Mouse (Mus musculus): ENCODE measurements at regions not wholly inside any gene's neighbourhood (a gene's known extent, or its start where the extent isn't known, plus 50 kb on each side); places are given as distances from the start of the nearest gene placed in this dataset.
A peak's percentile ranks its signal among the peaks of the same experiment; 100 is the strongest.

DNA sequence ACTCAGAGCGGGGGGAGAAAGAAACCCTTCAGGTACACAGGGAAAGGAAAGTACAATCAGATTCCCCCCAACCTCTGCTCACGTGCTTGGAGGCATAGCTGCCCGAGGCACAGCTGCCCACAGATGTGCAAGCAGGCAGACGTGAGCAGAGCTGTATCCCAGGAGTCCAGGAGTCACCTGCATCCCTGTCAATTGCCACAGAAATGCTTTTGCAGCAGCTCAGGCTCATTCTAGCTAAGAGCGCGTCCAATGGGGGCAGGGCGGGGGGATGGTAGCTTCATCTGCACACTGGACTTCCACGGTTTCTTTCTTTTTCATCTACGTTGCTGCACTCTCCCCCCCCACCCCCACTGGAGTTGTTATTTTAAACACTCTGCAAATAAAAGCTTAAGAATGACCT lies 66.0 kb upstream of the Fat4 start:
- H3K27me3 ChIP-seq: no peaks in the 10 kb centered on the region
- H3K9me3 ChIP-seq: no peaks in the 10 kb centered on the region
- whole genome bisulfite sequencing: 34% methylated on average over 9 of the region's 9 CpGs
- no peak overlapping the region for H3K4me3 ChIP-seq
- H3K27ac ChIP-seq: no peak overlapping the region
- 0 out of 2 replicates have a peak overlapping the region, but pooled peaks have one; percentile 8 for H3K4me2 ChIP-seq (replicated peaks)
- no peaks in the 10 kb centered on the region for H3K36me3 ChIP-seq
- peaks cover 7% of the 10 kb centered on the region for H3K4me1 ChIP-seq
- no peak overlapping the region for H3K9ac ChIP-seq
- peak; percentile 56; the same call in 1 of the 2 replicates for ATAC-seq (ENCODE audit: insufficient number of reproducible peaks, insufficient read depth, low FRiP score, low TSS enrichment)

DNA sequence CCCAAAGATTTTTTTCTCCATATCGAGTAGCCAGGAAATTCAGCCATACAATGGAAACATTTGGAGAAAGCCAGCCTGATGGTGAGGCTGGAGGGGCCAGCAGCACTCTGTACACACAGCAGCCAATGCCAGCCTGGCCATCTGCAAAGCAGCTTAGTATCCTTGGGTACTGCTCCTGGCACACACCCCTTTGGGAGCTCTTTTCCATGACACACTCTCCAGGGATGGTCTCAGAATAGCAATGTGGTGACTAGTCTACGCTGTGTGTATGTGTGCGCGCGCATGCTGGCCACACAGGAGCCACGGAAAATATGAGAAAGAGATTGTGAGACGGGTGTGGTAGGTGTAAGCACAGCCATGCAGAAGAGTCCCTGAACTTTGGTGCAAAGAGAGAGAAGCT lies 66.4 kb upstream of the Fat4 start:
- H3K27me3 ChIP-seq: no peaks in the 10 kb centered on the region
- ATAC-seq (ENCODE audit: insufficient number of reproducible peaks, insufficient read depth, low FRiP score, low TSS enrichment): no peak
- WGBS: 87% methylated on average over 7 of the region's 7 CpGs
- H3K9me3 ChIP-seq: no peaks in the 10 kb centered on the region
- H3K4me3 ChIP-seq: no peak overlapping the region
- H3K9ac ChIP-seq: no peak overlapping the region
- no peak overlapping the region for H3K4me2 ChIP-seq (replicated peaks)
- H3K36me3 ChIP-seq: no peaks in the 10 kb centered on the region
- no peak overlapping the region for H3K27ac ChIP-seq
- peaks cover 7% of the 10 kb centered on the region for H3K4me1 ChIP-seq

- H3K4me2 ChIP-seq (replicated peaks): no peak overlapping the region
- H3K36me3 ChIP-seq: no peaks in the 10 kb centered on the region
- no peak overlapping the region for H3K4me3 ChIP-seq
- no peak overlapping the region for H3K9ac ChIP-seq
- no peak for ATAC-seq (ENCODE audit: insufficient number of reproducible peaks, insufficient read depth, low FRiP score, low TSS enrichment)
- no peaks in the 10 kb centered on the region for H3K27me3 ChIP-seq
- H3K4me1 ChIP-seq: peaks cover 7% of the 10 kb centered on the region
- H3K9me3 ChIP-seq: no peaks in the 10 kb centered on the region
- WGBS: 88% methylated on average over 5 of the region's 5 CpGs
- no peak overlapping the region for H3K27ac ChIP-seq
Observed at GRCm38 (mm10) chr3:38817651-38818050, 69.1 kb upstream of the Fat4 start.

GRCm38 (mm10) chr3:38812457-38812856 lies 74.3 kb upstream of the Fat4 start:
- WGBS: 74% methylated on average over 4 of the region's 4 CpGs
- peaks cover 2% of the 10 kb centered on the region; the same call in 1 of the 2 replicates for H3K4me1 ChIP-seq
- no peaks in the 10 kb centered on the region for H3K9me3 ChIP-seq
- no peak overlapping the region for H3K27ac ChIP-seq
- no peak overlapping the region for H3K4me2 ChIP-seq (replicated peaks)
- no peaks in the 10 kb centered on the region for H3K27me3 ChIP-seq
- no peak for ATAC-seq (ENCODE audit: insufficient number of reproducible peaks, insufficient read depth, low FRiP score, low TSS enrichment)
- no peak overlapping the region for H3K9ac ChIP-seq
- H3K36me3 ChIP-seq: no peaks in the 10 kb centered on the region
- H3K4me3 ChIP-seq: no peak overlapping the region

- Histone ChIP-seq H3K9me3 (no peaks in the 10 kb centered on the region), H3K9ac (no peak overlapping the region)
- 87% methylated on average over 8 of the region's 8 CpGs for WGBS
Observed at GRCm38 (mm10) chr3:38811635-38812034, 75.1 kb upstream of the Fat4 start.

GRCm38 (mm10) chr3:38806469-38807055 lies 80.2 kb upstream of the Fat4 start:
- Histone ChIP-seq H3K27me3 (no peaks in the 10 kb centered on the region), H3K27ac (peak overlapping the region; percentile 36; the same call in 1 of the 2 replicates), H3K9me3 (no peaks in the 10 kb centered on the region), H3K4me3 (no peak overlapping the region), H3K9ac (no peak overlapping the region), H3K36me3 (no peaks in the 10 kb centered on the region), H3K4me2 (replicated peaks) (no peak overlapping the region), H3K4me1 (peaks cover 24% of the 10 kb centered on the region; the same call in 1 of the 2 replicates)
- WGBS: 33% methylated on average over 1 of the region's 1 CpGs
- ATAC-seq (ENCODE audit: insufficient number of reproducible peaks, insufficient read depth, low FRiP score, low TSS enrichment): peak; percentile 28; the same call in 1 of the 2 replicates

More at GRCm38 (mm10) chr3:38811635-38812034, 75.1 kb upstream of the Fat4 start:
- H3K36me3 ChIP-seq: no peaks in the 10 kb centered on the region
- H3K27me3 ChIP-seq: no peaks in the 10 kb centered on the region
- no peak overlapping the region for H3K4me3 ChIP-seq
- ATAC-seq (ENCODE audit: insufficient number of reproducible peaks, insufficient read depth, low FRiP score, low TSS enrichment): no peak
- H3K27ac ChIP-seq: no peak overlapping the region
- H3K4me1 ChIP-seq: peaks cover 9% of the 10 kb centered on the region; the same call in 1 of the 2 replicates
- no peak overlapping the region for H3K4me2 ChIP-seq (replicated peaks)

DNA sequence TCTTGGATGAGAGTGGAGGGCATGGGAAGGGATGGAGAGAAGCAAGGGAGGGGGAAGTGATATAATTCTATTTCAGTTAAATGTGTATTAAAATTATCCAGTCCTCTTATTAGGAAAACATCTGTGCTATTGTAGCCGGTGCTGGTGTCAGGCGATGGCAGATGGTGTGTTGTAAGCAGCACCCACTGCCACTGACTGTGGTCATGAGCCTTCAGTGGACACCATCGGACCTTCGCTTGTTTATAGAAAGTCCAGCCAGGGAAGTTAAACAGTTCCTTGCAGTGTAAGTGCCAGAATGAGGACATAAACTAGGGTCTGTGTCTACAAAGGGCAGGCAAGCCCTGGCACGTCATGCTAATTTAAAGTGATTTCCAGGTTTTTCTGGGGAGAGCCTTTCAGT lies 80.7 kb upstream of the Fat4 start:
- H3K36me3 ChIP-seq: no peaks in the 10 kb centered on the region
- H3K9ac ChIP-seq: no peak overlapping the region
- no peak overlapping the region for H3K4me3 ChIP-seq
- H3K27ac ChIP-seq: 0 out of 2 replicates have a peak overlapping the region, but pooled peaks have one; percentile 23
- no peak for ATAC-seq (ENCODE audit: insufficient number of reproducible peaks, insufficient read depth, low FRiP score, low TSS enrichment)
- no peaks in the 10 kb centered on the region for H3K27me3 ChIP-seq
- 55% methylated on average over 5 of the region's 5 CpGs for WGBS
- no peak overlapping the region for H3K4me2 ChIP-seq (replicated peaks)
- H3K4me1 ChIP-seq: peaks cover 24% of the 10 kb centered on the region; the same call in 1 of the 2 replicates
- no peaks in the 10 kb centered on the region for H3K9me3 ChIP-seq

- Histone ChIP-seq H3K27me3 (no peaks in the 10 kb centered on the region), H3K4me2 (replicated peaks) (no peak overlapping the region), H3K4me3 (no peak overlapping the region), H3K9me3 (no peaks in the 10 kb centered on the region), H3K9ac (no peak overlapping the region), H3K4me1 (no peaks in the 10 kb centered on the region), H3K27ac (no peak overlapping the region), H3K36me3 (no peaks in the 10 kb centered on the region)
- ATAC-seq (ENCODE audit: insufficient number of reproducible peaks, insufficient read depth, low FRiP score, low TSS enrichment): no peak
- WGBS: 88% methylated on average over 11 of the region's 11 CpGs
Observed at GRCm38 (mm10) chr3:38795646-38796301, 91.0 kb upstream of the Fat4 start.

DNA sequence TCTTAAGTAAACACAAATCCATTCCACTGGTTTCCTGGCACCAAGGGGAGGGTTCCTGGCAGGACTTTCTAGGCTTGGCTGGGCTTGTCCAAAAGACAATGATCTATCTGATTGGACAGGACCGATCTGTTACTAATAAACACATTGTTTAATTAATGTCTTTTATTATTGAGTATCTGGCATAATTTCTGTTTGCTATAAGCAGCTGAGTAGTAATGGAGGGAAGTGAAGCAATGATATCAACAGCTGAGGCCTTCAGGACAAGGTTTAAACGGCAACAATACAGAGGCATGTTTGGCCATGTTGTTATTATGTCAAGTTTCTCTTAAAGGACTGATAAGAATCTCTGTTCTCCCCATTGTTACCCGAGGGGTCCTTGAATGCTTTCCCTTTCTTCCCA lies 93.5 kb upstream of the Fat4 start:
- no peaks in the 10 kb centered on the region for H3K9me3 ChIP-seq
- H3K4me3 ChIP-seq: no peak overlapping the region
- H3K4me2 ChIP-seq (replicated peaks): no peak overlapping the region
- no peaks in the 10 kb centered on the region for H3K27me3 ChIP-seq
- WGBS: 86% methylated on average over 3 of the region's 3 CpGs
- H3K27ac ChIP-seq: no peak overlapping the region
- no peak for ATAC-seq (ENCODE audit: insufficient number of reproducible peaks, insufficient read depth, low FRiP score, low TSS enrichment)
- H3K4me1 ChIP-seq: no peaks in the 10 kb centered on the region
- H3K9ac ChIP-seq: no peak overlapping the region
- H3K36me3 ChIP-seq: no peaks in the 10 kb centered on the region

DNA sequence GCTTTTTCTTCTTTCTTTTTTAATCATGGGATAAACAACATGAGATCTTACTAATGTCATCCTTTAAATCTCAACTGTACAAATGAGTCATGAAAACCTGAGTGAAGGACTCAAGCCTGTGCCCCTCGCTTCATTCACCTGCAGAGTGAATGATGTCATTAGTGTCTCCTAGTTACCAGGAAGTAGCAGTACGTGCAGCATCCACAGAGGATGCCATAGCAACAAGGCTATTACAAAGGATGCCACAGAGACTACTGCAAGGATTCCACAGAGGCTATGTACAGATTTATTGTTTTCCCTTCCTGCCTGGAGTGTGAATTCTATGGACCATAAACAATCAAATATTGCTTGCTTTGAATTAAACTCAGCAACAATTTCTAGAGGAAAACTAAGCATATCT lies 98.0 kb upstream of the Fat4 start:
- Histone ChIP-seq H3K9ac (no peak overlapping the region), H3K27ac (no peak overlapping the region), H3K4me1 (no peaks in the 10 kb centered on the region), H3K9me3 (no peaks in the 10 kb centered on the region), H3K4me2 (replicated peaks) (no peak overlapping the region), H3K36me3 (no peaks in the 10 kb centered on the region), H3K27me3 (no peaks in the 10 kb centered on the region), H3K4me3 (no peak overlapping the region)
- WGBS: 69% methylated on average over 2 of the region's 2 CpGs
- ATAC-seq (ENCODE audit: insufficient number of reproducible peaks, insufficient read depth, low FRiP score, low TSS enrichment): no peak

GRCm38 (mm10) chr3:38783711-38784110 lies 103.0 kb upstream of the Fat4 start:
- Histone ChIP-seq H3K27me3 (no peaks in the 10 kb centered on the region), H3K9me3 (no peaks in the 10 kb centered on the region), H3K27ac (no peak overlapping the region), H3K4me2 (replicated peaks) (no peak overlapping the region), H3K4me3 (no peak overlapping the region), H3K36me3 (no peaks in the 10 kb centered on the region), H3K9ac (no peak overlapping the region), H3K4me1 (peaks cover 6% of the 10 kb centered on the region; the same call in 1 of the 2 replicates)
- 34% methylated on average over 6 of the region's 6 CpGs for WGBS
- ATAC-seq (ENCODE audit: insufficient number of reproducible peaks, insufficient read depth, low FRiP score, low TSS enrichment): no peak

- H3K9me3 ChIP-seq: no peaks in the 10 kb centered on the region
- WGBS: 21% methylated on average over 3 of the region's 3 CpGs
- no peaks in the 10 kb centered on the region for H3K36me3 ChIP-seq
- no peak for ATAC-seq (ENCODE audit: insufficient number of reproducible peaks, insufficient read depth, low FRiP score, low TSS enrichment)
- peaks cover 6% of the 10 kb centered on the region; the same call in 1 of the 2 replicates for H3K4me1 ChIP-seq
- peak overlapping the region; percentile 47; the same call in 1 of the 2 replicates for H3K27ac ChIP-seq
- no peaks in the 10 kb centered on the region for H3K27me3 ChIP-seq
- H3K4me3 ChIP-seq: no peak overlapping the region
- H3K4me2 ChIP-seq (replicated peaks): no peak overlapping the region
- H3K9ac ChIP-seq: no peak overlapping the region
Observed at GRCm38 (mm10) chr3:38783051-38783450, 103.7 kb upstream of the Fat4 start.

All from embryonic facial prominence, embryonic 12.5 days (tissue).